ENCODE assay signal across 22 mouse cellular contexts in the genomic region with DNA sequence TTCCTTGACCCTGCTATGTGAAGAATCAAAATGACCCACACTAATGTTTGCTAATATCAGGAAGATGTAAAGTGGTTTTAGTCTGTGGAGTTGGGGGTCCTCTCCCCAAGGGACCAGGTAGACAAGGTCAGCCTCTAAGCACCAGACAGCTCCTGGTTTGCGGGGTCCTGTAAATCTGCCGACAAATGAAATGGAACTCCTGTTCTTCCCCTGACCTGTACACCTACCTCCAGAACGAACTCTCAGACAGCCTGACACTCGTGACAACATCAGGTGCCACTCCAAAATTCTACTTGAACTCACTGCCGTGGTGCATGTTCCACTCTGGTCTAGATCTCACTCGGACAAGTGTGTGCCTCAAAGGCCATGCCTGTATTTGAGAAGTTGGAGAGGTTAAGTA.
DNase-seq lines count a peak whose midpoint lies in the region; ATAC-seq and TF ChIP-seq lines count a peak whose summit lies in the region.
"Had no signal": no experiment of that assay in that cellular context is flagged by ENCODE, and none has a peak within 500 bp of the region (broad histone marks: within the 10 kb centered on the region; RNA-seq: fewer than 3 reads in every experiment).

No protein-coding gene starts in this region.

- peaks cover 22% of the 10 kb centered on the region for H3K4me1 ChIP-seq in heart, embryonic 10.5 days
- peaks cover 70% of the 10 kb centered on the region for H3K4me1 ChIP-seq in limb, embryonic 10.5 days
- H3K4me1 ChIP-seq in limb, embryonic 11.5 days (ENCODE audit: control insufficient read depth, insufficient read depth, low read length) = peaks cover 17% of the 10 kb centered on the region
- H3K4me1 ChIP-seq in cerebellum, adult 2 months (ENCODE audit: control insufficient read depth, insufficient read depth, low read length) = no peaks in the 10 kb centered on the region

- H3K36me3 ChIP-seq in heart, embryonic 10.5 days = no peaks in the 10 kb centered on the region
- H3K36me3 ChIP-seq in limb, embryonic 10.5 days = no peaks in the 10 kb centered on the region
- no peaks in the 10 kb centered on the region for H3K36me3 ChIP-seq in limb, embryonic 11.5 days (ENCODE audit: control insufficient read depth, insufficient read depth, low read length)
- H3K36me3 ChIP-seq: G1E had no signal

- intact Hi-C loops in heart, postnatal 25 days (cut with DNase I) = no loop called here

- H3K27ac ChIP-seq in heart, embryonic 10.5 days = no peak overlapping the region
- 0 out of 2 replicates have a peak overlapping the region, but pooled peaks have one; percentile 37 for H3K27ac ChIP-seq in limb, embryonic 10.5 days
- no peak overlapping the region for H3K27ac ChIP-seq in limb, embryonic 11.5 days (replicated peaks; ENCODE audit: low read depth, low read length)
- H3K27ac ChIP-seq in cerebellum, adult 2 months (ENCODE audit: insufficient read depth, low read length) = no peak overlapping the region

- peak; percentile 66 for DNase-seq in heart, adult 11 months
- no peak for DNase-seq in heart, adult 18-20 months
- DNase-seq in heart, embryonic 10.5 days (ENCODE audit: low spot score) = peak; percentile 61
- no peak for DNase-seq in heart, postnatal 25 days (ENCODE audit: low spot score)
- DNase-seq in limb, embryonic 10.5 days (ENCODE audit: low spot score) = no peak
- DNase-seq in limb, embryonic 11.5 days (ENCODE audit: low spot score) = peak; percentile 20
- DNase-seq in ovary, postnatal 36 days (ENCODE audit: low spot score) = no peak
- no peak for DNase-seq in cerebellum, adult 2 months
- DNase-seq: adrenal gland, adult 2 months; adrenal gland, adult 8-10 months; adrenal gland, postnatal 10 days; adrenal gland, postnatal 14 days; adrenal gland, postnatal 25 days; adrenal gland, postnatal 36 days; B cell, adult 2 months; cerebellum, adult 11 months; cerebellum, adult 11-12 months had no signal

- no peak for ATAC-seq in limb, embryonic 11.5 days (ENCODE audit: insufficient number of reproducible peaks, low FRiP score, low TSS enrichment, low read depth)
- ATAC-seq: activated CD4-positive, CD25-positive, alpha-beta regulatory T cell, adult 4 months; CD4-positive, CD25-positive, alpha-beta regulatory T cell, adult 4 months; Patski had no signal

- TF ChIP-seq POLR2A in cerebellum, adult 2 months (IDR thresholded peaks at IDR 0.05; ENCODE audit: borderline replicate concordance, insufficient read depth, low read length) = no peak

- TF ChIP-seq CTCF in cerebellum, adult 2 months (IDR thresholded peaks at IDR 0.05; ENCODE audit: borderline replicate concordance, insufficient read depth, low read depth, low read length) = no peak

- H3K9ac ChIP-seq in limb, embryonic 11.5 days (ENCODE audit: low read length) = no peak overlapping the region

- H3K9me3 ChIP-seq in heart, embryonic 10.5 days = no peaks in the 10 kb centered on the region
- no peaks in the 10 kb centered on the region for H3K9me3 ChIP-seq in limb, embryonic 10.5 days (replicated peaks)
- no peaks in the 10 kb centered on the region for H3K9me3 ChIP-seq in limb, embryonic 11.5 days (ENCODE audit: control insufficient read depth, low read length)
- H3K9me3 ChIP-seq: G1E had no signal

- no peaks in the 10 kb centered on the region for H3K27me3 ChIP-seq in heart, embryonic 10.5 days (ENCODE audit: insufficient read depth, poor library complexity, severe bottlenecking)
- H3K27me3 ChIP-seq in limb, embryonic 10.5 days (ENCODE audit: low read depth, poor library complexity, severe bottlenecking) = no peaks in the 10 kb centered on the region
- H3K27me3 ChIP-seq in limb, embryonic 11.5 days (ENCODE audit: control insufficient read depth, insufficient read depth, low read length) = no peaks in the 10 kb centered on the region
- no peaks in the 10 kb centered on the region for H3K27me3 ChIP-seq in cerebellum, adult 2 months (ENCODE audit: control insufficient read depth, insufficient read depth, low read length)
- H3K27me3 ChIP-seq: CH12.LX, Patski had no signal

- 83% methylated on average over 6 of the region's 6 CpGs for WGBS in heart, embryonic 10.5 days
- 90% methylated on average over 6 of the region's 6 CpGs for WGBS in limb, embryonic 10.5 days
- 82% methylated on average over 6 of the region's 6 CpGs for WGBS in limb, embryonic 11.5 days
- WGBS in cerebellum, adult 2 months = 84% methylated on average over 6 of the region's 6 CpGs

- no peak overlapping the region for H3K4me3 ChIP-seq in heart, embryonic 10.5 days
- H3K4me3 ChIP-seq in limb, embryonic 10.5 days = no peak overlapping the region
- H3K4me3 ChIP-seq in limb, embryonic 11.5 days (ENCODE audit: low read depth, low read length) = no peak overlapping the region
- H3K4me3 ChIP-seq in cerebellum, adult 2 months (replicated peaks; ENCODE audit: insufficient read depth, low read depth, low read length) = no peak overlapping the region

- H3K4me2 ChIP-seq in limb, embryonic 11.5 days (ENCODE audit: low read depth, severe bottlenecking) = no peak overlapping the region

Comparison
In these comparisons a context has a peak if more than half of its experiments do, and no peak if none do; other contexts are left out.
1. DNase-seq: peak in heart, adult 11 months (single experiment), heart, embryonic 10.5 days (single experiment) and limb, embryonic 11.5 days (single experiment); none in heart, adult 18-20 months (0 of 2), heart, postnatal 25 days (single experiment), limb, embryonic 10.5 days (single experiment), ovary, postnatal 36 days (single experiment) and cerebellum, adult 2 months (0 of 2).